Mouse (Mus musculus) thymus, postnatal 25 days (tissue): ENCODE data around the gene Slc22a14.

Experiments used
- DNase-seq: peaks from one replicate; pipeline ENCODE4 v3.0.0; 2022

The Slc22a14 gene

DNA sequence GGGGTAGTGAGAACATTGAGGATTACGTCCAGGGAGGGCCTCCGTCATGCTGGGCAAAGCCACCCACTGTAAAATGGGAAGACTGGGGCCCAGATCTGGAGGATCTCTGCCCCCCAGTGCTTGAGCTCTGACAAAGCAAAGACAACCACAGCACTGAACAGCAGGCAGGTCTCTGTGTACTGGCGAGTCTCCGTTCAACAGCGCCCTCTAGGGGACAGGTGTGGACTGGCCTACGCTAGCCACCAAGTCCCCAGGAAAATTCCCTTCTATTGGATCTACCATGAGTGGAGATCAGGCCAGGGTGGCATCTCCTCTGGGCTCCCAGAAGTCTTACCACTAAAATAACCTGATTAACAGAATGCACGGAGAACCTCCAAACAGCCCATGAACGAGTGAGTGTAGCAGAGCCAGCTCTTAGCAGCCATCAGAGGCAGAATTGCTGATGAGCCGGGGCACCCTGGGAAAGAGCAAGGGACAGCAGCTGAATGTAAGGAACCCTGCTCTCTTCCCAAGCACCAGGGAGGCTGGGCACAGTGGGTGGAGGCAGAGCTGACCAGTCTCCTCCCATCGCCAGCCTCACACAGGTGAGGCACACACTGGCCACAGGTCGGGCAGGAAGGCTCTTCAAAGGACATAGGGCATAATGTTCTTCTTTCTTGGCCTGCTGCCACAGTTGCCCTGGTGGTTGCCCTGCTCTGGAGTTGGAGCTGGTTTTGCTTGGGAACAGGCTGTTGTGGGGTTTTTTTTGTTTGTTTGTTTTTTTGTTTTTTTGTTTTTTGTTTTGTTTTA, 173.0 kb downstream of the Slc22a14 start:
- peak; percentile 43 for DNase-seq

GRCm38 (mm10) chr9:119181241-119181728, 184.1 kb downstream of the Slc22a14 start:
- DNase-seq, result no peak

GRCm38 (mm10) chr9:119179292-119179691, 186.1 kb downstream of the Slc22a14 start:
- no peak for DNase-seq

DNA sequence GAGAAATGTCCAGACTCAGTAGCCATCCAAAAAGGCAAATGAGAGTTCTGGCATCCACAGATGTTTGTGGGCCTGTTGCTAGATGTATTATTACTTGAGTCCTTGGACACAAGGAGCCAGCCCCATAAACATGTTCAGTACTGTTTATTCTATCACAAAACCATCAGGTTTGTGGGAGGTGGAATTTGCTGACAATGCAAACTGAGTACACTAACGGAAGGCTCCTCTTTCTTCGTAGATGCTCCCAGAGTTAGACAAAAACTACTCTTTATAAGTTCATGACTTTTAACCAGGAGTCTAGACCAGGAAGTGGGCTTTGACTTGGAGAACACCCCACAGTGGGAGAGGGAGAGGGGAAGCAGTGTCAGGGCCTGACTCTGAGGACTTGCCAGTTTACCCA, 197.7 kb downstream of the Slc22a14 start:
- no peak for DNase-seq

- no peak for DNase-seq
These were observed 199.8 kb downstream of the Slc22a14 start for GRCm38 (mm10) chr9:119165548-119165947.

DNA sequence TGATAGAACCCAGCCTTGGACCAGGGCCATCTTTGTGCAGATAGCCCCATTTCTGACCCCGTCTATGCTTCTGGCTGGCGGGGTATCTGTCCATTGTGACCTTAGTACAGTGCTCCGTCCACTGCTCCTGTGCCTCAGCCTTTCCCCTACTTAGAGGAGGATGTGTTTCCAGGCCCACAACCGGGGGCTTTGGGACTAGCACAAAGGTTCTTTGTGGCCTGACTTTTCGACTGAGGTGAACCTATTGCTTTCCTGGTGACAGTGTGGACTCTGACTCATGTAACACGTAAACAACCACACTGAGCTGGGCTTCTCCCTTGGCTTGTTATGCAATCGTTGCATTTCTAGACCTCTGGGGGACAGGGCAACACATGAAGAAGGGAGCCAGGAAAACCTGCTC, 200.6 kb downstream of the Slc22a14 start:
- DNase-seq, result no peak

DNA sequence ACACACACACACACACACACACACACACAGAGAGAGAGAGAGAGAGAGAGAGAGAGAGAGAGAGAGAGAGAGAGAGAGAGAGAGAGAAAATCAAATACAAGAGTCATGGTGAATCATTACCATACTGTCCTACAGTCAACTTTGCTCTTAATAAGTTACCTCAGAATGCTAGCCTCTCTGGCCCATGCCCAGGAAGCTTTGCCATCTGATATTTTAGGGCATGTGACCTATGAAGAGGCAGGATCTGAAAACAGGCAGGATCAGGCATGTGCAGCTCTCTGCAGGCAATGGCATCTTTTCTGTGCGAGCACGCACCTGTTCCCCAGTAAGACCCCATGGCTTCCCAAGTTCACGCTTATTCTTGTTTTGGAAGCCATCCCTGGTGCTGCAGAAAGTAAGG, 204.7 kb downstream of the Slc22a14 start:
- DNase-seq, result no peak

- DNase-seq, result no peak
These were observed 206.5 kb downstream of the Slc22a14 start, which contains the start of gene Gm47289 for GRCm38 (mm10) chr9:119158861-119159260. Gene Gm47289, plus strand, starts transcription at chr9:119159161.

GRCm38 (mm10) chr9:119156278-119157201, 208.8 kb downstream of the Slc22a14 start, which contains the start of gene Acaa1b:
Gene Acaa1b, minus strand, starts transcription at chr9:119157093.
- DNase-seq, result peak; percentile 41

GRCm38 (mm10) chr9:119155826-119156225, 209.5 kb downstream of the Slc22a14 start:
- DNase-seq, result no peak

GRCm38 (mm10) chr9:119155416-119155815, 209.9 kb downstream of the Slc22a14 start:
- no peak for DNase-seq

DNA sequence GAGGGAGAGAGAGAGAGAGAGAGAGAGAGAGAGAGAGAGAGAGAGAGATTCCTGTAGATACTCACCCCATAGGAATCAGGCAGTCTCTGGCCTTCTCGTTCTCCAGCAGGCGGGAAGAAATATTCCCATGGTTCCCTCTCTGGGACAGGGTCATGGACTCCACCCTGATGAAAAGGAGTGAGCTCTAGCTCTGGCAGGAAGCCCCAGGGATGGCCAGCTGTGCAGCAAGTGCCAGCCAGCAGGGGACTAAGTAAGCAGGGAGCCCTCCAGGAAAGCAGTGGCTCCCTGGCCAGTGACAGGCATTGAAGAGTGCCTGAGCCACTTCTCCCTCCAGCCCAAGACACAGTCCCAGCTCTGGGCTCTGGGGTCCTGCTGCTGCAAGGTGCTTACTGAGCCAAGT, 213.6 kb downstream of the Slc22a14 start:
- DNase-seq, result no peak

DNA sequence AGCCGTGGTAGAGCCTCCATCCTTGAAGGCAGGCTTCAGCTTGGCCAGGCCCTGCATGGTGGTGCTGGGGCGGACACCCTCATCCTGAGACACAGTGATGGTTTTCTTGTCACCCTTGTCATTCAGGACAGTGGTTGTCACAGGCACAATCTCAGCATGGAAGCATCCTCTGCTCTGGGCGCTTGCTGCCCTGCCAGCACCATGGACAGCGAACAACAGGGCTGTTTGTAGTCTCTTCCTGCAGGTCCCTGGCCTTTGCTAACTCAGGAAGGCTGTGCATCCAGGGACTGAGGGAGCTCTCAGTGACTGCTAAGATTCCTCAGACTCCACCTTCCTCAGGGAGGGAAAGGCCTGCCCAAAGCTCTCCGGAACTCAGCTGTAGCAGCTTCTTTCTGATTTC, 215.8 kb downstream of the Slc22a14 start:
- peak; percentile 35 for DNase-seq

DNA sequence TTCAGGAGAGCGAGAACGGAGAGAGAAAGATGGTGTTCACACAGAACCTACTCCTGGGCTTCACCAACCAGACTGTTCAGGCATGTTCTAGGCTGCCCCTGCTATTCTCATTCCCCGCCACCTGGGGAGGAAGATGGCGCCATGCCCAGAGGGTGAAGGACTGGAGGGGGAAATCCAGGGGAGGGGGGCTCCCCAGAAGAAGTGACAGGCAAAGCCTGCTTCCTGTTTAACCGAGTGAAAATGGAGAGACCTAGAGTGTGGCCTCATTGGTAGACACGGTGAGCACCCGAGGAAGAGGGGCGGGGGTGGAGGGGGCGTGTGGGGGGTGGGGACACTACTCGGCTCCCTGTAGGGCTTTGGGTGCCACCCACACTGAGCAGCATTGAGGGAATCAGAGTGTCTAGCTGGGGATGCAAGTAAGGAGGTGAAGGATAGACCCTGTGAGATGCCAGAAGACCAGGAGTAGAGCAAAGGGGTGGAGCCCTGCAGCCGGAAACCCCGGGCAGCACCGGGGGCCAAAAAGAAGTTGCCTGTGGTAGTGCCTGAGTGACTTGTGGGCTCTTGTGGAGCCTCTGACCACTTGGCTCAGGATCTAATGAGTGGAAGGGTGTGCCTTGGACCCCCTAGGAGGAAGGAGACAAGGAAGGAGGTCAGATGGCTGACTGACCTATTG, 219.1 kb downstream of the Slc22a14 start:
- DNase-seq, result no peak

- no peak for DNase-seq
These were observed 219.7 kb downstream of the Slc22a14 start for GRCm38 (mm10) chr9:119145638-119146037.

DNA sequence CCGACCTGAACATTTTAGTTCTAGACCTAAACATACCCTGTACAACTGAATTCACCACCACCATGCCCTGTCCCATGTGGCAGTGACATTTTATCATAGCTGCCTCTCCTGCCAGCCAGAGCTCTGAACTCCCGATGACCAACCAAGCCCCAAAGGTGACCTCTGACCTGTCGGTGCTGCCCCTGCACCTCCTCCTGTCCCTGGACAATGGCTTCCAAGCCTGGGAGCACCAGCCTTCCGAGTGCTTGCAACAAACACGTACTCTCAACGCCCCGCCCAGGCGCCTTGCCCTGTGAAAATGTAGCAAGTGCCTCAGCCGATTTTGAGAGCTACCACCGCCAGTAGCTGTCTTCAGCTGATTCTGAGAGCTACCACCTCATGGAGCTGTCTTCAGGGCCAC, 220.2 kb downstream of the Slc22a14 start:
- DNase-seq, result no peak

DNA sequence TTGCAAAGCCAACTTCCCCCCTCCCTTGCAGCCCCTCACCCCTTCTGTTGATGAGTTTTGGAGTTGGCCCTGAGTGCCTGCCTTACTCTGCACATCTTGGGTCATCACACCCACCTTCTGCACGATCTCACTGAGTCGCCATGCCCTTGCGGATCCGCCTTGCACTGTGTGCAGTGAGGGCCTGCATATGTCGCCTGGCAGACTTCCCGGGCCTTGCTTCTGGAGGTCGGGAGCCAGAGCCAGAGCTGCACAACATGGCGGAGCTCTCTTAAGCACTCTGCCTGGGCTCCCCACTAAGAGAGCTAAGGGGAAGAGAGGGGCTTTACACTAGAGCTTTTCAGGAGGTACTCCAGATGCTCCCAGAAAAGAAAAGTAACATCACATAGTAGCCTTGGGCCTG, 220.7 kb downstream of the Slc22a14 start:
- DNase-seq, result no peak

DNA sequence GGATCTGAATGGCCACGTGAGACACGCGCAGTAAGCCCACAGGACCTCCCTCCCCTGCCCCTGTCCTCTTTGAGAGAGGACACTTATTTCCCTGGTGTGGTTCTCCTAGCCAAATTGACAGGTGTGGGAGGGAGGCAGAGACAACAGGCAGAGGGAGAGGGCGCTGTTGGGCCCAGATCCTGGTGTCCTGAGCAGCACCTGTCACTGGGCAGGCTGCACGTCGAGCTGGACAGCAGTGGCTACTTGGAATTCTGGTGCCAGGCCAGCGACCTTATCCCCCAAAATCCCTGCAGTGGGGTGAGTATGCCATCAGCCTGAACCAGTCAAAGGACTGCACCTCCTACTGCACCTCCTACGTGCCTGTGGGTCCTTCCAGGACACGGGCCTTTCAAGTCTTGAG, 222.0 kb downstream of the Slc22a14 start:
- no peak for DNase-seq

DNA sequence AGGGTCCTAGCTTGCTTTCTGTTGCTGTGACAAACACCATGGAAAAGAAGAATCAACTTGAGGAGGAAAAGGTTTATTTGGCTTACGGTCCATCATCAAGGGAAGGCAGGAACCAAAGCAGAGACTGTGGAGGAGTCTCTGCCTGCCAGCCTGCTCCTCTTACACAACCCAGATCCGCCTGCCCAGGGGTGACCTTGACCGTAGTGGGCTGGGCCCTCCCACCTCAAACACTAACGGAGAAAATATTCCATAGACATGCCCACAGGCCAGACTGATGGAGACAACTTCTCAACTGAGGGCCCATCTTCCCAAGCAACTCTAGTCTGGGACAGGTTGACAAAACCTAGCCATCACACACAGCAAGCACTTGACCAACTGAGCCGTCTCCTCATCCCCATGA, 223.3 kb downstream of the Slc22a14 start:
- no peak for DNase-seq

- no peak for DNase-seq
These were observed 226.5 kb downstream of the Slc22a14 start for GRCm38 (mm10) chr9:119138836-119139235.

DNA sequence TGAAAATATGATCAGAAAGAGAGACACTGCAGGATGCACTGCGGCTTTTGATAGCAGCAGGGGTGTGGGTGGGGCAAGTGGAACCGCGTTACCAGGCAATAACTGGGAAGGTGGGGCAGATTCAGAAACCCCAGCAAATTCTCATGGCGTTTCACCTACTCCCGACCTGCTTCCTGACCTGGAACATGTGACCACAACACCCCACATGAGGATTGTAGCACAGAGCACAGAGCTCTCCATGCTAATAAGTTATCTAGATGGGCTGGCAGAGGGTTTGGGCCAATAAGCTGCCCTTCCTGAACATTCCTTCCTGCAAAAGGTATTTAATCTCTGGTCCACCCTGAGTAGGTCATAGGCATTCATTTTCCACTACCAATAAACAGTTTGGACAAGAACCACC, 234.7 kb downstream of the Slc22a14 start:
- DNase-seq, result no peak

DNA sequence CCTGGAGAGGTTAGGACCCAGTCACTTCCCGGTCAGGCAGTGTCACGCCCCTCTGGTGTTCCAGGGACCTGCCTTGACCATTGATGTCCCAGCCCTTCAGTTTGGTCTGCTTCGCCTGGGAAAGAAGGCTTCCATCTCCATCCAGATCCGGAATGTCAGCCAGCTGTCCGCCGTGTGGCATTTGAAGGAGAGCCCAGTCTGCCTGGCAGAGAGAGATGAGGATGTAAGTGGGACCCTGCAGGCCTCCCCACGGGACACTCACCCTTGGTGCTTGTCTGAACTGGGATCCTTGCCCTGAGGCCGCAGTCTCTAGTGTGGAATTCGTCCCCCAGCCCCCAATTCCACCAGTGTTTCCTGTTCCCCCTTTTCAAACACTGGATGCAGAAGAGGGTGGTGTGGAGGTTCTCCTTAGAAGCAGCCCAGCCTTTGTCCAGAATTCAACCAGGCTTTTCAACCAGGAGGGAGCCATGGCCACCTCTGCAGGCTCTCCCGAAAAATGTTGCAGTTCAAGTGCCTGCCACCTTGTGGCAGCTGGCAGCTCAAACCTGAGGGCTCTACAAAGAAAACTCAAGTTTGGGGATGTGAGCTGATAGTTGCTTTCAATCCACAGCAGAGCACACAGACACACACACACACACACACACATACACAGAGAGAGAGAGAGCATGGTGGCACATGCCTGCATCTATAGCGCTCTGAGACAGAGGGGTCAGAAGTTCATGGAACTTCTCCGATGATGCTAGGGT, 236.7 kb downstream of the Slc22a14 start:
- DNase-seq, result no peak
